35 mouse cellular contexts compared by ENCODE assay signal in genomic region chr13:110351051-110351450, GRCm38 (mm10). TPM values are rescaled to one million over a fixed set of nuclear protein-coding genes. Genes with fewer than 3 reads are reported as not detected.
"Had no signal": no experiment of that assay in that cellular context is flagged by ENCODE, and none has a peak within 500 bp of the region (broad histone marks: within the 10 kb centered on the region; RNA-seq: fewer than 3 reads in every experiment).

No protein-coding gene starts in this region.

- ATAC-seq: hindbrain, embryonic 16.5 days; inflammation-experienced regulatory T-cells, adult 6 months had no signal

- H3K4me2 ChIP-seq: heart, embryonic 12.5 days; hindbrain, embryonic 12.5 days; hindbrain, embryonic 14.5 days; kidney, embryonic 15.5 days; limb, embryonic 13.5 days; limb, embryonic 15.5 days; liver, embryonic 11.5 days; liver, embryonic 13.5 days had no signal

- H3K4me1 ChIP-seq: heart, embryonic 12.5 days; kidney, embryonic 15.5 days; limb, embryonic 15.5 days; liver, embryonic 13.5 days had no signal

- H3K36me3 ChIP-seq: heart, embryonic 12.5 days; hindbrain, embryonic 10.5 days; hindbrain, embryonic 12.5 days; kidney, embryonic 15.5 days; limb, embryonic 13.5 days; limb, embryonic 15.5 days; liver, embryonic 13.5 days had no signal

- H3K9me3 ChIP-seq: heart, embryonic 12.5 days; hindbrain, embryonic 10.5 days; hindbrain, embryonic 12.5 days; kidney, embryonic 15.5 days; limb, embryonic 13.5 days; limb, embryonic 15.5 days; liver, embryonic 13.5 days had no signal

- H3K27ac ChIP-seq: heart, adult 2 months; hindbrain, embryonic 10.5 days; hindbrain, embryonic 12.5 days; hindbrain, embryonic 14.5 days; kidney, embryonic 15.5 days; kidney, postnatal 0 days; limb, embryonic 13.5 days; limb, embryonic 15.5 days; liver, embryonic 13.5 days had no signal

- DNase-seq: gastrocnemius, postnatal 14 days; gastrocnemius, postnatal 36 days; heart, adult 11 months; heart, adult 2 months; heart, postnatal 10 days; heart, postnatal 4 days; kidney, adult 11 months; kidney, adult 2 months; kidney, adult 9 months; kidney, postnatal 14 days; kidney, postnatal 36 days; layer of hippocampus, adult 9-11 months; layer of hippocampus, postnatal 36 days; left cerebral cortex, postnatal 4 days; liver, embryonic 13.5 days had no signal

- H3K4me3 ChIP-seq: heart, adult 2 months; heart, embryonic 12.5 days; hindbrain, embryonic 10.5 days; hindbrain, embryonic 12.5 days; kidney, embryonic 15.5 days; limb, embryonic 13.5 days; limb, embryonic 15.5 days; liver, embryonic 13.5 days had no signal

- H3K27me3 ChIP-seq: heart, embryonic 12.5 days; hindbrain, embryonic 12.5 days; kidney, embryonic 15.5 days; limb, embryonic 13.5 days; limb, embryonic 15.5 days; liver, embryonic 13.5 days had no signal

- H3K9ac ChIP-seq: heart, embryonic 12.5 days; hindbrain, embryonic 12.5 days; hindbrain, embryonic 14.5 days; kidney, embryonic 15.5 days; limb, embryonic 13.5 days; limb, embryonic 15.5 days; liver, embryonic 13.5 days had no signal

RNA-seq across cellular contexts. Expression of gene Gapt, which starts 5.9 kb away (rescaled TPM):
- total RNA-seq: gastrocnemius, adult 8-10 months; gastrocnemius, postnatal 36 days; heart, postnatal 10 days; layer of hippocampus, adult 18-20 months; layer of hippocampus, adult 8-10 months; layer of hippocampus, postnatal 14 days; layer of hippocampus, postnatal 36 days; left cerebral cortex, adult 18-20 months; left cerebral cortex, postnatal 10 days; left cerebral cortex, postnatal 25 days; left cerebral cortex, postnatal 4 days had no signal
- polyA plus RNA-seq: heart, embryonic 14.5 days; hindbrain, embryonic 12.5 days; limb, embryonic 11.5 days had no signal
